14 mouse cellular contexts compared by ENCODE assay signal in genomic region chr11:8488248-8488647, GRCm38 (mm10).
DNase-seq lines count a peak whose midpoint lies in the region; ATAC-seq and TF ChIP-seq lines count a peak whose summit lies in the region.
"Had no signal": no experiment of that assay in that cellular context is flagged by ENCODE, and none has a peak within 500 bp of the region (broad histone marks: within the 10 kb centered on the region; RNA-seq: fewer than 3 reads in every experiment).

No protein-coding gene starts in this region.

- H3K27ac ChIP-seq in heart, embryonic 13.5 days (replicated peaks): peak overlapping the region; percentile 90; the same call in 1 of the 2 replicates
- H3K27ac ChIP-seq in limb, embryonic 15.5 days: 0 out of 2 replicates have a peak overlapping the region, but pooled peaks have one; percentile 18
- H3K27ac ChIP-seq in limb, embryonic 10.5 days: no peak overlapping the region
- no peak overlapping the region for H3K27ac ChIP-seq in midbrain, embryonic 15.5 days
- H3K27ac ChIP-seq: liver, embryonic 13.5 days had no signal

- H3K4me3 ChIP-seq in heart, embryonic 13.5 days: no peak overlapping the region
- no peak overlapping the region for H3K4me3 ChIP-seq in limb, embryonic 15.5 days
- no peak overlapping the region for H3K4me3 ChIP-seq in limb, embryonic 10.5 days
- no peak overlapping the region for H3K4me3 ChIP-seq in midbrain, embryonic 15.5 days
- H3K4me3 ChIP-seq: liver, embryonic 13.5 days had no signal

- ATAC-seq in heart, embryonic 13.5 days (ENCODE audit: extremely low read depth, insufficient number of reproducible peaks, low FRiP score, low TSS enrichment): no peak
- ATAC-seq in limb, embryonic 15.5 days (ENCODE audit: insufficient number of reproducible peaks, low FRiP score, low TSS enrichment, low read depth): no peak
- ATAC-seq in midbrain, embryonic 15.5 days (replicated peaks): no peak

- H3K27me3 ChIP-seq in heart, embryonic 13.5 days (replicated peaks): no peaks in the 10 kb centered on the region
- H3K27me3 ChIP-seq in limb, embryonic 15.5 days: no peaks in the 10 kb centered on the region
- no peaks in the 10 kb centered on the region for H3K27me3 ChIP-seq in limb, embryonic 10.5 days (ENCODE audit: low read depth, poor library complexity, severe bottlenecking)
- no peaks in the 10 kb centered on the region for H3K27me3 ChIP-seq in midbrain, embryonic 15.5 days (replicated peaks)
- H3K27me3 ChIP-seq: liver, embryonic 13.5 days had no signal

- 0 out of 2 replicates have a peak overlapping the region, but pooled peaks have one; percentile 9 for H3K9ac ChIP-seq in heart, embryonic 13.5 days
- no peak overlapping the region for H3K9ac ChIP-seq in limb, embryonic 15.5 days
- H3K9ac ChIP-seq in midbrain, embryonic 15.5 days: no peak overlapping the region
- H3K9ac ChIP-seq: liver, embryonic 13.5 days had no signal

- intact Hi-C loops in heart, postnatal 10 days (cut with DNase I): no loop called here

- peaks cover 63% of the 10 kb centered on the region for H3K4me1 ChIP-seq in heart, embryonic 13.5 days
- peaks cover 24% of the 10 kb centered on the region for H3K4me1 ChIP-seq in limb, embryonic 15.5 days
- H3K4me1 ChIP-seq in limb, embryonic 10.5 days: no peaks in the 10 kb centered on the region
- H3K4me1 ChIP-seq in midbrain, embryonic 15.5 days: no peaks in the 10 kb centered on the region
- H3K4me1 ChIP-seq: liver, embryonic 13.5 days had no signal

- no peak for DNase-seq in heart, postnatal 10 days
- no peak for DNase-seq in limb, embryonic 10.5 days (ENCODE audit: low spot score)
- DNase-seq in brain, embryonic 14.5 days (ENCODE audit: low read depth): peak; percentile 23
- DNase-seq in right cerebral cortex, postnatal 14 days: peak; percentile 41
- DNase-seq: cerebellum, adult 8-10 months; kidney, adult 11 months; kidney, postnatal 25 days; liver, embryonic 13.5 days; lung, postnatal 10 days; thymus, adult 2 months had no signal

- H3K9me3 ChIP-seq in heart, embryonic 13.5 days: no peaks in the 10 kb centered on the region
- no peaks in the 10 kb centered on the region for H3K9me3 ChIP-seq in limb, embryonic 15.5 days
- H3K9me3 ChIP-seq in limb, embryonic 10.5 days (replicated peaks): no peaks in the 10 kb centered on the region
- H3K9me3 ChIP-seq in midbrain, embryonic 15.5 days: no peaks in the 10 kb centered on the region
- H3K9me3 ChIP-seq: liver, embryonic 13.5 days had no signal

- WGBS in heart, embryonic 13.5 days: 66% methylated on average over 6 of the region's 6 CpGs
- 56% methylated on average over 6 of the region's 6 CpGs for WGBS in limb, embryonic 15.5 days
- 88% methylated on average over 6 of the region's 6 CpGs for WGBS in limb, embryonic 10.5 days
- WGBS in midbrain, embryonic 15.5 days: 82% methylated on average over 6 of the region's 6 CpGs

- H3K4me2 ChIP-seq in heart, embryonic 13.5 days: no peak overlapping the region
- H3K4me2 ChIP-seq in limb, embryonic 15.5 days: no peak overlapping the region
- H3K4me2 ChIP-seq in midbrain, embryonic 15.5 days: no peak overlapping the region
- H3K4me2 ChIP-seq: liver, embryonic 13.5 days; midbrain, embryonic 11.5 days had no signal

- no peak for TF ChIP-seq POLR2A in brain, embryonic 14.5 days (IDR thresholded peaks at IDR 0.05; ENCODE audit: borderline replicate concordance, extremely low read depth, insufficient read depth, insufficient read length, poor library complexity, severe bottlenecking)

- TF ChIP-seq CTCF in brain, embryonic 14.5 days (IDR thresholded peaks at IDR 0.05; ENCODE audit: borderline replicate concordance, extremely low read depth, insufficient read depth, insufficient read length): no peak

- H3K36me3 ChIP-seq in heart, embryonic 13.5 days: peaks cover 22% of the 10 kb centered on the region
- H3K36me3 ChIP-seq in limb, embryonic 15.5 days: peaks cover 53% of the 10 kb centered on the region
- peaks cover 93% of the 10 kb centered on the region for H3K36me3 ChIP-seq in limb, embryonic 10.5 days
- no peaks in the 10 kb centered on the region for H3K36me3 ChIP-seq in midbrain, embryonic 15.5 days (replicated peaks)

Comparison
In these comparisons a context has a peak if more than half of its experiments do, and no peak if none do; other contexts are left out.
1. H3K27ac ChIP-seq: peak in heart, embryonic 13.5 days (single experiment) and limb, embryonic 15.5 days (single experiment); none in limb, embryonic 10.5 days (single experiment) and midbrain, embryonic 15.5 days (single experiment).
2. DNase-seq: peak in brain, embryonic 14.5 days (single experiment) and right cerebral cortex, postnatal 14 days (single experiment); none in heart, postnatal 10 days (0 of 2) and limb, embryonic 10.5 days (single experiment).